Mouse (Mus musculus) kidney, embryonic 14.5 days (tissue): ENCODE results near the gene Rbm41. TPM values are rescaled to one million over a fixed set of nuclear protein-coding genes. Genes with fewer than 3 reads are reported as not detected.
A peak's percentile ranks its signal among the peaks of the same experiment; 100 is the strongest.

Experiments
- ATAC-seq: fragments of 200-750 bp; cut with Nextera tagmentation; 2 replicates; pipeline ENCODE4 v1.8.0; 2017; ENCODE audit warnings: moderate number of reproducible peaks, mild to moderate bottlenecking, moderate TSS enrichment, moderate library complexity; ENCODE audit not compliant: low FRiP score, low TSS enrichment
- H3K27ac ChIP-seq: fragments of 300-500 bp; sonication (generic); 2 replicates; pipeline ENCODE4 v1.5.1; 2014; ENCODE audit warnings: low read depth, mild to moderate bottlenecking, low read length, moderate library complexity, mixed read lengths
- H3K27me3 ChIP-seq: fragments of 300-500 bp; sonication (generic); 2 replicates; pipeline ENCODE4 v1.6.1; 2014; ENCODE audit warnings: mild to moderate bottlenecking, low read length; ENCODE audit not compliant: control insufficient read depth, insufficient read depth
- H3K36me3 ChIP-seq: fragments of 300-500 bp; sonication (generic); 2 replicates; pipeline ENCODE4 v1.6.1; 2014; ENCODE audit warnings: low read length, mixed read lengths; ENCODE audit not compliant: control insufficient read depth, insufficient read depth
- H3K4me1 ChIP-seq: fragments of 300-500 bp; sonication (generic); 2 replicates; pipeline ENCODE4 v1.6.1; 2014; ENCODE audit warnings: low read length, mixed read lengths; ENCODE audit not compliant: control insufficient read depth, insufficient read depth
- H3K4me2 ChIP-seq: fragments of 300-500 bp; sonication (generic); replicated peaks from 2 replicates; pipeline ENCODE4 v1.6.1; 2014; ENCODE audit warnings: low read depth, mild to moderate bottlenecking, low read length
- H3K4me3 ChIP-seq: fragments of 300-500 bp; sonication (generic); 2 replicates; pipeline ENCODE4 v1.5.1; 2014; ENCODE audit warnings: mild to moderate bottlenecking, low read length
- H3K9ac ChIP-seq: fragments of 300-500 bp; sonication (generic); 2 replicates; pipeline ENCODE4 v1.6.1; 2014; ENCODE audit warnings: low read depth, mild to moderate bottlenecking, low read length, moderate library complexity
- H3K9me3 ChIP-seq: fragments of 300-500 bp; sonication (generic); 2 replicates; pipeline ENCODE4 v1.6.1; 2016; ENCODE audit warnings: low read length; ENCODE audit not compliant: control insufficient read depth
- WGBS: fragments of 180-500 bp; shearing (Covaris S2); extraction: QIAGEN DNeasy Blood & Tissue Kit; methylation state at CpG from one replicate; pipeline ENCODE4 v1.1.7; 2014; 5-methylcytosine and 5-hydroxymethylcytosine counted together
- polyA plus RNA-seq: library from polyadenylated mRNA; unstranded; fragments of >200 nt; fragmentation: Nextera tagmentation; extraction: Ambion mirVana; gene quantifications from 2 replicates; pipeline ENCODE4 v1.2.1, GENCODE M21; 2014

The Rbm41 gene
- polyA plus RNA-seq, 1 experiment from 2014 or later, result 8.9 TPM

GRCm38 (mm10) chrX:139877105-139877504 lies 121.3 kb downstream of the Rbm41 start:
- H3K9ac ChIP-seq, result no peak overlapping the region
- no peak overlapping the region for H3K27ac ChIP-seq
- 53% methylated on average over 7 of the region's 7 CpGs for WGBS
- no peaks in the 10 kb centered on the region for H3K9me3 ChIP-seq
- no peak overlapping the region for H3K4me2 ChIP-seq
- H3K4me1 ChIP-seq, result no peaks in the 10 kb centered on the region
- no peak overlapping the region for H3K4me3 ChIP-seq
- no peaks in the 10 kb centered on the region for H3K36me3 ChIP-seq
- H3K27me3 ChIP-seq, result 0 out of 2 replicates have a peak, but pooled peaks cover 2% of the 10 kb centered on the region
- ATAC-seq, result no peak

DNA sequence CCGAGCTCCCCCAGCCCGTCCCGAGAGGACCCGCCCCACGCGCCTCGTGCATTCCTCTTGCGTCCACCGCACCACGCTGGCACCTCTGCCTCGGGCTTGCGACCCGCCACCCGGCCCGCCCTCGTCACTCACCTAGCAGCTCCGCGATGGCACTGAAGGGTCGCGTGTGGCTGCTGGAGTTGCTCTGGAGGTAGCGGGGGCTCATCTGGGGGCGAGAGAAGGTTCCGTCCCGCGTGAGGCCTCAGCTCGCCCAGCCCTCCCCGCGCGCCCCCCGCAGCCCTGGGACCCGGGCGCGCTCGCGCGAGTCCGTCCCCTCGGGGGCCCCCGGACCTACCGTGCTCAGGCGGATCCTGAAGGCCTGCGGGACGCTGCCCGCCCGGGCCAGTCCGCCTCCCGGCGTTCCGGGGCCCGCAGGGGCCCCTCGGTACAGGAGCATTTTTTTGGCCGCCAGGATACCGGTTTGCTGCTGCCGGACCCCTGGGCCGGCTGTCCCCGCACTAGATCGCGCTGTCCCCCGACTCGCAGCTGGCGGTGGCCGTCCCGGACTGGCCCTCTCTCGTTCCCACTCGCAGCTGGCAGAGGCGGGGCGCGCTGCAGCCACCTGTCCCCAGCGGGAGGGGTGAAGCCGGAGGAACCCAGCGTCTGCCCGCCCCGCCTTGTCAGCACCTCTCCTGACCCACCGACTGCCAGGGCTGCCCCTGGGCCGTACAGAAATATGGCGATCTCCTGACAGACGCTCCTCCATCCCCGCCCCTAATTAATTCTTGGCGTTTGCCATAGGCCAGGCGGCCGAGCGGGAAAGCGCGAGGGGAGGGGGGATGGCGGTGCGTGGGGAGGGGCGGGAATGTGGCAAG lies 127.2 kb downstream of the Rbm41 start, which contains the start of gene Morc4:
Gene Morc4, minus strand, starts transcription at position 740 of the 854 bp plus-strand sequence.
- ATAC-seq, result peak; percentile 92
- Histone ChIP-seq H3K27ac (no peak within 1 kb of the TSS), H3K9me3 (no peaks in the 10 kb centered on the region), H3K4me3 (peak within 1 kb of the TSS; percentile 53), H3K4me1 (no peaks in the 10 kb centered on the region), H3K9ac (peak within 1 kb of the TSS; percentile 62), H3K27me3 (0 out of 2 replicates have a peak, but pooled peaks cover 6% of the 10 kb centered on the region), H3K36me3 (no peaks in the 10 kb centered on the region), H3K4me2 (peak within 1 kb of the TSS; percentile 65)
- 29% methylated on average over 65 of the region's 87 CpGs for WGBS

- WGBS, result 30% methylated on average over 15 of the region's 15 CpGs
- H3K4me1 ChIP-seq, result no peaks in the 10 kb centered on the region
- peak overlapping the region; percentile 53 for H3K4me3 ChIP-seq
- peak overlapping the region; percentile 65 for H3K4me2 ChIP-seq
- H3K36me3 ChIP-seq, result no peaks in the 10 kb centered on the region
- H3K9ac ChIP-seq, result peak overlapping the region; percentile 62; the same call in 1 of the 2 replicates
- ATAC-seq, result peak; percentile 59; the same call in 1 of the 2 replicates
- 0 out of 2 replicates have a peak, but pooled peaks cover 6% of the 10 kb centered on the region for H3K27me3 ChIP-seq
- no peak overlapping the region for H3K27ac ChIP-seq
- no peaks in the 10 kb centered on the region for H3K9me3 ChIP-seq
These were observed 128.1 kb downstream of the Rbm41 start for GRCm38 (mm10) chrX:139870300-139870711.

- Histone ChIP-seq H3K4me2 (no peak overlapping the region), H3K4me3 (no peak overlapping the region), H3K9ac (no peak overlapping the region), H3K27ac (no peak overlapping the region), H3K4me1 (no peaks in the 10 kb centered on the region), H3K27me3 (no peaks in the 10 kb centered on the region; the same call in 1 of the 2 replicates), H3K9me3 (no peaks in the 10 kb centered on the region), H3K36me3 (no peaks in the 10 kb centered on the region)
- 86% methylated on average over 5 of the region's 5 CpGs for WGBS
- ATAC-seq, result no peak
These were observed 139.0 kb downstream of the Rbm41 start for GRCm38 (mm10) chrX:139859402-139859801.

DNA sequence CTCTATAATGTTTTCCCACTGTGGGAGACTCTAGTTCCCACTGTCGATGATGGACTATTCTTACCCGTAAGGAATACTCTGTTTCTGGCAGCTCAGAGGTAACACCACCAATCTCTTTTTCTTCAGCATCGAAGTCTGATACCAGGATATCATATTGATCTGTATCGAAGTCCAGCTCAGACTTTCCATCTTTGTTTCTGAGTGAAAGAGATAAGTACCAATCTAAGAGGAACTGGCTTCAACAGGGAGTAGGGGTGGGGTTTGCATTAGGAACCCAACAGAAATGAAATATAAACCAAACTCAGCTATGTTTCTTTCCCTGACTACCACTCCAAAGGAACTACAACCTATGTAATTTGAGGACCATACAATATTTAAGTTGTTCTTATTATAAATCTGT lies 143.6 kb downstream of the Rbm41 start:
- 87% methylated on average over 4 of the region's 4 CpGs for WGBS
- no peak overlapping the region for H3K4me3 ChIP-seq

GRCm38 (mm10) chrX:139841091-139841490 lies 157.3 kb downstream of the Rbm41 start:
- WGBS, result 83% methylated on average over 6 of the region's 6 CpGs
- Histone ChIP-seq H3K4me2 (no peak overlapping the region), H3K4me1 (no peaks in the 10 kb centered on the region), H3K9me3 (no peaks in the 10 kb centered on the region), H3K27ac (no peak overlapping the region), H3K36me3 (no peaks in the 10 kb centered on the region), H3K27me3 (no peaks in the 10 kb centered on the region), H3K4me3 (no peak overlapping the region), H3K9ac (no peak overlapping the region)
- ATAC-seq, result no peak

More for the DNA sequence above, 143.6 kb downstream of the Rbm41 start:
- Histone ChIP-seq H3K27me3 (no peaks in the 10 kb centered on the region; the same call in 1 of the 2 replicates), H3K36me3 (no peaks in the 10 kb centered on the region), H3K9me3 (no peaks in the 10 kb centered on the region), H3K4me1 (no peaks in the 10 kb centered on the region), H3K27ac (no peak overlapping the region), H3K9ac (no peak overlapping the region), H3K4me2 (no peak overlapping the region)
- ATAC-seq, result no peak

Other genes starting within 250 kb of the Rbm41 start
- not detected in 2 replicates for gene Ripply1, start 216.2 kb downstream of the Rbm41 start, polyA plus RNA-seq
- gene Cldn2, start 197.8 kb downstream of the Rbm41 start, polyA plus RNA-seq, result 5.0 and 5.2 TPM in 2 replicates
- gene Morc4, start 126.9 kb downstream of the Rbm41 start, polyA plus RNA-seq, result 8.8 and 10.8 TPM in 2 replicates
- gene Nup62cl, start 64.1 kb upstream of the Rbm41 start, polyA plus RNA-seq, result 2.4 and 3.2 TPM in 2 replicates
- gene Pih1h3b, start 64.3 kb upstream of the Rbm41 start, polyA plus RNA-seq, result not detected in 2 replicates